Mouse (Mus musculus) stomach, embryonic 16.5 days (tissue): Measurements from ENCODE around the gene Fnip2. TPM values are rescaled to one million over a fixed set of nuclear protein-coding genes. Genes with fewer than 3 reads are reported as not detected.

Source experiments
- ATAC-seq: fragments of 200-750 bp; cut with Nextera tagmentation; 2 replicates; pipeline ENCODE4 v1.8.0; 2017; ENCODE audit warnings: moderate number of reproducible peaks, moderate TSS enrichment; ENCODE audit not compliant: insufficient read depth, low FRiP score
- H3K27ac ChIP-seq: fragments of 300-500 bp; sonication (generic); 2 replicates; pipeline ENCODE4 v1.5.1; 2014; ENCODE audit warnings: low read length
- H3K27me3 ChIP-seq: fragments of 300-500 bp; sonication (generic); 2 replicates; pipeline ENCODE4 v1.6.1; 2014; ENCODE audit warnings: low read length, control low read depth, mixed read lengths; ENCODE audit not compliant: control insufficient read depth, insufficient read depth
- H3K36me3 ChIP-seq: fragments of 300-500 bp; sonication (generic); 2 replicates; pipeline ENCODE4 v1.6.1; 2014; ENCODE audit warnings: low read length; ENCODE audit not compliant: control insufficient read depth, insufficient read depth
- H3K4me1 ChIP-seq: fragments of 300-500 bp; sonication (generic); 2 replicates; pipeline ENCODE4 v1.6.1; 2014; ENCODE audit warnings: low read length, control low read depth, mixed read lengths; ENCODE audit not compliant: control insufficient read depth, insufficient read depth
- H3K4me2 ChIP-seq: fragments of 300-500 bp; sonication (generic); 2 replicates; pipeline ENCODE4 v1.6.1; 2014; ENCODE audit warnings: low read depth, low read length, mixed read lengths
- H3K4me3 ChIP-seq: fragments of 300-500 bp; sonication (generic); replicated peaks from 2 replicates; pipeline ENCODE4 v1.5.1; 2014; ENCODE audit warnings: mild to moderate bottlenecking, low read length
- H3K9ac ChIP-seq: fragments of 300-500 bp; sonication (generic); 2 replicates; pipeline ENCODE4 v1.6.1; 2014; ENCODE audit warnings: low read length
- H3K9me3 ChIP-seq: fragments of 300-500 bp; sonication (generic); replicated peaks from 2 replicates; pipeline ENCODE4 v1.6.1; 2016; ENCODE audit warnings: low read length, control low read depth; ENCODE audit not compliant: control insufficient read depth
- WGBS: fragments of 180-500 bp; shearing (Covaris S2); extraction: QIAGEN DNeasy Blood & Tissue Kit; methylation state at CpG from one replicate; pipeline ENCODE4 v1.1.7; 2014; 5-methylcytosine and 5-hydroxymethylcytosine counted together
- polyA plus RNA-seq: library from polyadenylated mRNA; unstranded; fragments of >200 nt; fragmentation: Nextera tagmentation; extraction: Ambion mirVana; gene quantifications from 2 replicates; pipeline ENCODE4 v1.2.1, GENCODE M21; 2015

Gene Fnip2
- polyA plus RNA-seq, 1 experiment from 2014 or later, result 3.8 TPM

DNA sequence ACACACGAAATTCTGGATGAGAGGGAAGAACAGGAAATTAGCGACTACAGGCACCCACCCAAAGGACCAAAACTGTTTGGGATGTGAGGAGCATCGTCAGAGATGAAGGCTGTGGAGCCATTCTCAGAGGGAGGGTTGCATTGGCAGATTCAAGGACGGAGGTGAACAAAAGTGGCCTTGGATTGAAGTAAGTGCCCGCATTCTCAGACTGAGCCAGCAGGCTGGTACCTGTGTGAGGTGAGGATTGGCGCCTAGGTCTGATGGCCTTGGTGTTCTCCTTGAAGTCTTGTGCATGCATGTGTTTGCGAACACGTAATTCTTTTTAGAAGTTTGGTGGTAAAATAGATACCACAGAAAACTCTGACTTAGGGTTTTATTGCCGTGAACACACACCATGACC is 133.2 kb downstream of the Fnip2 start:
- H3K9me3 ChIP-seq, result no peaks in the 10 kb centered on the region
- H3K36me3 ChIP-seq, result no peaks in the 10 kb centered on the region
- H3K4me2 ChIP-seq, result no peak overlapping the region
- H3K4me1 ChIP-seq, result no peaks in the 10 kb centered on the region
- no peak for ATAC-seq
- WGBS, result 79% methylated on average over 9 of the region's 9 CpGs
- no peak overlapping the region for H3K4me3 ChIP-seq
- no peak overlapping the region for H3K9ac ChIP-seq
- no peaks in the 10 kb centered on the region for H3K27me3 ChIP-seq
- H3K27ac ChIP-seq, result no peak overlapping the region

DNA sequence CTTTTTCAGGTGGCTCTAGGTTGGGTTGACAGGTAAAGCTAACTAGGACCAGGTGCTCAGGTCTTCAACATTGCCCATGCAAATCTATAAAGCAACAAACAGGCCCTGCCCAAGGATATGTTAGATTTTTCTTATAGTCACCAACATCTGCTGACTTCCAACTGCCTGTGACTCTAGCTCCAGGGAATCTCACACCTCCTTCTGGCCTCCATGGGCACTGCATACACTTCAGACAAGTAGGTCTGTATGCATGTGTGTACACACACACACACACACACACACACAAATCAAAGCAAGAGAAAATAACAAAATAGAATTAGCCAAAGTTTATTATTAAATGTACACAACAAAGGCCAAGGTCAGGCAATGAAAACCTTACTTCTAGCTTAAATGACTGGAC is 134.0 kb downstream of the Fnip2 start:
- H3K27me3 ChIP-seq, result no peaks in the 10 kb centered on the region
- H3K9ac ChIP-seq, result no peak overlapping the region
- H3K4me3 ChIP-seq, result no peak overlapping the region
- ATAC-seq, result no peak
- no peaks in the 10 kb centered on the region for H3K4me1 ChIP-seq
- no peaks in the 10 kb centered on the region for H3K36me3 ChIP-seq
- no peaks in the 10 kb centered on the region for H3K9me3 ChIP-seq
- no peak overlapping the region for H3K27ac ChIP-seq
- H3K4me2 ChIP-seq, result no peak overlapping the region

DNA sequence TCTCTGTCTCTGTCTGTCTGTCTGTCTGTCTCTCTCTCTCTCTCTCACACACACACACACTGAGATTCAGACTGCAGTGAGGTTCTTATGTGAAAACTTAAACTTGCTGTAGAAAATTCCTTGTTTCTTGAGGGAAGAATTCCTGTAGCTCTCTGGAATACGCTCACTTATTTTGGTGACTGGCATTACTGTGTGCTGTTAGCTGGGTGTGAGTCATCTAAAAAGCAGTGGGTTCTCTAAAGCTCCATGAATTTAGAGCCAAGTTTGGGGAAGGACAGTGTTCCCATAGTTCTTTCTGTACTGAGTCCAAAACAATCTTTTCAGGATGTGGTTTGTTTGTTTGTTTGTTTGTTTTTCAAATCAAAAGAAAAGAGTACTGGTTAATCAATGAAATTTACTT is 142.2 kb downstream of the Fnip2 start:
- no peak for ATAC-seq
- WGBS, result 75% methylated on average over 1 of the region's 1 CpGs
- Histone ChIP-seq H3K4me3 (no peak overlapping the region), H3K9me3 (no peaks in the 10 kb centered on the region), H3K36me3 (no peaks in the 10 kb centered on the region), H3K9ac (no peak overlapping the region), H3K4me2 (no peak overlapping the region), H3K4me1 (no peaks in the 10 kb centered on the region), H3K27ac (no peak overlapping the region), H3K27me3 (no peaks in the 10 kb centered on the region)

DNA sequence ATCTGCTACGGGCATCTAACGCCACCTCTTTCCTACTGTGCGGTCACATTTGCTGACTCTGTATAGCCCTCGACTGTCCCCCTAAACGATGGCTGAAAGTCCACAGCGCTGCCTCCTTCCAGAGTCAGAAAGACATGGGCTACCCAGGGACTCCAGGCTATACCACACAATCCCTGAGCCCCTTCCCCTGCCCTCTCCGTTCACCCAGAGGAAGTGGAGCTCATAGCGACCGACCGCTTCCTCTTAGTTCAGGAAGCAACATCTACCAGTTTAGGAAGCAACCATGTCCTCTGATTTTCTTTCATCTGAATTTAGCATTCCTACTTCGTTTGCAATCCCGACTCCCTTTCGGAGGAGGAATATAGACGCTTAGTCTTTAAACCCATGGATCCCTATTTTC is 148.7 kb downstream of the Fnip2 start:
- no peak for ATAC-seq
- WGBS, result 89% methylated on average over 14 of the region's 14 CpGs

DNA sequence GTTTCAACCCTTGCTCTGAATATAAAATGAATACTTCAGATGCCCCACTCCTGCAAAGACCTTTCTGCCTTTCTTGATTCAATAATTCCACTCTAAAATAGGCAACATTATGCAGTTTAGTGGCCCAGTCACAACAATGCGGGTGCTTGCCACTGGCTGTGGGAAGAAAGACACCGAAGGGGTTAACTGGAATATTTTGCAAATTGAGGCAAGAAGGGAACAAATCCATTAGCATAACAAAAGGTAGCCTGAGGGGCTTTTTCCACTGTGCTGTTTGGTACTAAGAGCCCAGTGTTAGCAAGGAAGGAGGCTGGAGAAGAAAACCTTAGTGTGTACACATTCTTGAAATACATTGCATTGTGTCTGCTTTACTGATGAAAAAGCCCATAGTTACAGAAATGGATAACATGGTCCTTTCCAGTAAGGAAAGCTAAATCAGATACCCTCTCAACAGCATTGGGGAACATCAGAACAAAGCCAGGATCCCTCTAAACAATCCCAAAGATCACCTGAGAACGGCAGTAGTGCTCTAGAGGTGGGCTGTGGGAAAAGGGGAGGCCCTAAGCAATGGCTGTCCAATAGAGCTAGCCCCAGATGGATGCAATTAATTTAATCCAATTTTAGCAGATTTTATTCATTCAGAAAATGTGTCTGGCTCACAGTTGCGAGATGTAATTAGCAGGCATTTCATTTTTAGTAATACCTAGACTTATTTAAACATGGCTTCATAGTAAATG is 150.5 kb downstream of the Fnip2 start:
- Histone ChIP-seq H3K36me3 (no peaks in the 10 kb centered on the region), H3K27ac (no peak overlapping the region), H3K9me3 (no peaks in the 10 kb centered on the region), H3K9ac (no peak overlapping the region), H3K4me2 (no peak overlapping the region), H3K27me3 (no peaks in the 10 kb centered on the region), H3K4me1 (no peaks in the 10 kb centered on the region), H3K4me3 (no peak overlapping the region)
- no peak for ATAC-seq
- 61% methylated on average over 4 of the region's 4 CpGs for WGBS

More for the DNA sequence above, 148.7 kb downstream of the Fnip2 start:
- Histone ChIP-seq H3K4me1 (no peaks in the 10 kb centered on the region), H3K27me3 (no peaks in the 10 kb centered on the region), H3K27ac (no peak overlapping the region), H3K4me2 (no peak overlapping the region), H3K9me3 (no peaks in the 10 kb centered on the region), H3K4me3 (no peak overlapping the region), H3K36me3 (no peaks in the 10 kb centered on the region), H3K9ac (no peak overlapping the region)

DNA sequence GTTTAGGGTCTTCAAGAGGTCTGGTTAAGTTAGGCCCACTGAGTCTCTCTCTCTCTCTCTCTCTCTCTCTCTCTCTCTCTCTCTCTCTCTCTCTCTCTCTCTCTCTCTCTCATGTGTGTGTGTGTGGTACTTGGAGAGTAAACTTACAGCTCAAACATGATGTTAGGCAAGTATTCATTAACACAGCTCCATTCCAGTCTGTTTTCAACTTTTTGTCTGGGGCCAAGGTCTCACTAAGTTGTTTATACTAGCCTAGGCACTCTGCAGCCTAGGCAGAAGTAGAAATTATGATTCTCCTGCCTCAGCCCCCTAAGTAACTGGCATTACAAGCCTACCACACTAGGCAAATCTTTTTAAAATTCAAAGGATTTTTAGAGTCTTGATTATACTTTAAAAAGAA is 151.7 kb downstream of the Fnip2 start:
- no peak overlapping the region for H3K4me3 ChIP-seq

DNA sequence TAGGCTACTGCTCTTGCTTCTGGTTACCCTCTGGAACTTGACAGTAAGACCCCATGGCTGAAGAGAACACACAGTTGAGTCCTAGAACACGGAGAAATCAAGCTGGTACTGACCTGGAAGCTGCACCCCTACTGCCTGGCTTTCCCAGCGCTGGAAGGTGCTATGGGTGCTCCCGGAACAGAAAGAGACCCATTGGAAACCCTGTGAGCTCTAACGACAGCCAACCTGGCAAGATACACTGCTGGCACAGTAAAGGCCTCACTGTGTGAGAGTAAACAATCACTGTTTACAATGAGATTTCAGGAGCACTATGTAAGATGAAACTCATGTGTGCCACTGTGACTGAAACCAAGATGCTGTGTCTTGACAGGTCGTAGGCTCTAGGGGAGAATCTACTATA is 152.5 kb downstream of the Fnip2 start:
- Histone ChIP-seq H3K27me3 (no peaks in the 10 kb centered on the region), H3K27ac (no peak overlapping the region), H3K4me1 (no peaks in the 10 kb centered on the region), H3K36me3 (no peaks in the 10 kb centered on the region), H3K9ac (no peak overlapping the region), H3K9me3 (no peaks in the 10 kb centered on the region), H3K4me3 (no peak overlapping the region), H3K4me2 (no peak overlapping the region)
- no peak for ATAC-seq
- WGBS, result 75% methylated on average over 5 of the region's 5 CpGs

More for the DNA sequence above, 151.7 kb downstream of the Fnip2 start:
- Histone ChIP-seq H3K9ac (no peak overlapping the region), H3K4me1 (no peaks in the 10 kb centered on the region), H3K4me2 (no peak overlapping the region), H3K9me3 (no peaks in the 10 kb centered on the region), H3K27ac (no peak overlapping the region), H3K27me3 (no peaks in the 10 kb centered on the region), H3K36me3 (no peaks in the 10 kb centered on the region)
- no peak for ATAC-seq

DNA sequence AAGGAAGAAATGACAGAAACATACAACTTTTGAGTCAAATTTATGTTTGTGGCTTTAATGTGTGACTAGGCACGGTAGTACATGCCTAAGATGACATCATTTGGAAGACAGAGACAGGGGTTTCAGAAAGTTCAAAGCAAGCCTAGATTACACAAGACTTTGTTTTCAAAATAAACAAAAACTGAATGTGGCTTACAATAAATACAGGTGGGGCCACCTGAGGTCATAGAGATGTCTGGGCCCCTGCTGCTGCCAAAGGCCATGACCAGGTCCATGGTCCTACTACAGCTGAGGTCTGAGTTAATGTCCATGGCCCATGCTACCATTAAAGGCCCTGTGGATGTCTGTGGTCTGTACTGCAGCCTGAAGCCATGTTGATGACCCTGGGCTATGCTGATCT is 154.1 kb downstream of the Fnip2 start:
- no peaks in the 10 kb centered on the region for H3K9me3 ChIP-seq
- WGBS, result 66% methylated on average over 1 of the region's 1 CpGs

DNA sequence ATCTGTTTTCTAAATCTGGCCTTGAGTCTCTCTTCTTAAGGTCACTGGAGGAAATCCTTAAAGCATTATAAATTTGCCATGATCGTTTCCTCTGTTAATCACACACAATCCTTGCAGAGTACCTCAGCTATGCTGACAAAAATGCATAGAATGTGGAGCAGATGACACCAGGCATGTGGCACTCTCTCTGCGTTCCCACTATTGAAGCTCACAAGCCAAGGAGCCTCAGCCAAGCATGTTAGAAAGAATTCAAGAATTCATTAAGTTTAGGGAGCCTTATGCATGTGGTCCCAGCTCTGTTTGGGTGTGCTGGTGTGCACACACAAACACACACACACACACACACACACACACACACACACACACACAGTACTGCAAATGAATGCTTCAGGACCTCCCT is 155.9 kb downstream of the Fnip2 start:
- no peak overlapping the region for H3K4me3 ChIP-seq
- H3K27me3 ChIP-seq, result no peaks in the 10 kb centered on the region
- H3K9me3 ChIP-seq, result no peaks in the 10 kb centered on the region
- H3K4me2 ChIP-seq, result no peak overlapping the region
- no peak for ATAC-seq
- H3K4me1 ChIP-seq, result no peaks in the 10 kb centered on the region
- no peak overlapping the region for H3K9ac ChIP-seq
- WGBS, result 41% methylated on average over 2 of the region's 2 CpGs
- H3K27ac ChIP-seq, result no peak overlapping the region
- H3K36me3 ChIP-seq, result no peaks in the 10 kb centered on the region

More for the DNA sequence above, 154.1 kb downstream of the Fnip2 start:
- no peaks in the 10 kb centered on the region for H3K27me3 ChIP-seq
- H3K9ac ChIP-seq, result no peak overlapping the region
- H3K27ac ChIP-seq, result no peak overlapping the region
- no peak overlapping the region for H3K4me3 ChIP-seq
- H3K4me1 ChIP-seq, result no peaks in the 10 kb centered on the region
- no peak for ATAC-seq
- no peaks in the 10 kb centered on the region for H3K36me3 ChIP-seq
- no peak overlapping the region for H3K4me2 ChIP-seq
